Mouse (Mus musculus): ENCODE data around the gene Adcy9. TPM values are rescaled to one million over a fixed set of nuclear protein-coding genes. Genes with fewer than 3 reads are reported as not detected.
"Not testable (repeated sequence)": the region's sequence is repeated elsewhere in the genome, so short reads cannot be mapped to it uniquely, and the experiment has no call there.

The Adcy9 gene
- polyA plus RNA-seq, 1 experiment from 2014 or later: 2.5 TPM

DNA sequence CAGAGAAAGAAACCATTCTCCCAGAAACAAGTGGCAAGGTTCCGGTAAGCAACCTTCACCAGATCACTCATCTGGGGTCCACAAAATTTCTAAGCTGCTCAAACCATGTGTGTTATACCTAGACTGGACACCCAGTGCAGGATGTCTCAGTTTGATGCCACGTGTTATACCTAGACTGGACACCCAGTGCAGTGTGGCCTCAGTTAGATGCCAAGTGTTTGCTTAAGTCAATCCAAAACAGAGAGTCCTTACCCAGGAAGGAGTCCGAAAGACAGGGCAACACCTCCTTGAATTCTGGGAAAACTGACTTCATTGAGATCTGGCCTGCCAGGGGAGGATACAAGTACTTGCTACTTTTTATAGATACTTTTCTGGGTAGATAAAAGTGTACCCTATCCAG, 53.6 kb downstream of the Adcy9 start:
- H3K27me3 ChIP-seq (ENCODE audit: control insufficient read depth, insufficient read depth, low read length): no peaks in the 10 kb centered on the region
- DNase-seq (ENCODE audit: low spot score) (no peak), ATAC-seq (ENCODE audit: insufficient read depth, low FRiP score, low TSS enrichment) (no peak)
- no peak overlapping the region for H3K4me2 ChIP-seq (ENCODE audit: low read depth)
- no peaks in the 10 kb centered on the region for H3K9me3 ChIP-seq (ENCODE audit: control insufficient read depth, low read length)
- no peak overlapping the region for H3K4me3 ChIP-seq (ENCODE audit: low read depth, low read length)
- 91% methylated on average over 3 of the region's 3 CpGs for WGBS
- no peak overlapping the region for H3K27ac ChIP-seq (ENCODE audit: low read depth, low read length)
- H3K36me3 ChIP-seq (ENCODE audit: control insufficient read depth, insufficient read depth, low read length): no peaks in the 10 kb centered on the region
- no peak overlapping the region for H3K9ac ChIP-seq (ENCODE audit: low read length)
- H3K4me1 ChIP-seq (ENCODE audit: control insufficient read depth, insufficient read depth, low read length): no peaks in the 10 kb centered on the region

DNA sequence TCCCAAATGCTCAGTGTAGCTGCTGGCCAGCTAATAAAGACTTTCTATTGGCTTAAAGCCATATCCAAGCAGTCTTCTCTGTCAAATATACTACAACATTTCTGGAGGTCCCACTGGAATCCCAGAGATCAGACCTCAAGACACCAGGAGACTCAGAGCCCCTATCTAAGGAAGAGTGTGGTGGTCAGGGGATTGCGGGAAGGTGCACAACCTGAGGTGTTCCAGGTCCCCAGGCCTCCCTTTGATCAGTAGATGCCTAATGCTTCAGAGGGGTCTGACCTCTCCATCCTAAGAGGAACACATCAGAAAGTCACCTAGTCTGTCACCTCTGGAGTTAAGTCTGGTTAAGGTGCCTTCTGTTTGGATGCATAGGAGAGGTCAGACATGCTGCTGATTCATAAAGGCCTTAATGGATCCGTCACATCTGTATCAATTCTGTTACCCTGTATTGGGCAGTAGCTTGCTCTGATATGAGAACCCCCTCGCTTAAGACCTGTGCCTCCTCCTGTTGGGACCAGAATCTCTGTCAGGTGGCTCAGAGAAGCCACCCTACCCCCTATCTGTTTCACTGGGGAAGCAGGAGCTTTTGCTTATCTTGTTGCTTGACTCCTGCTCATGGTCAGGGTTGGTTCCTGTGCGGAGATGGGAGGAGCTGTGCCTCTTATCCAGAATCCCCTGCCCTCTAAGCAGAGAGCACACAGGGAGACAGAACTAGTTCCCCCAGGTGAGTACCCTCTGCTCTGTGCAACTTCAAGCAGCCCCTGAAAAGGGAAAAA, 56.8 kb downstream of the Adcy9 start:
- Histone ChIP-seq H3K4me1 (ENCODE audit: control insufficient read depth, insufficient read depth, low read length) (no peaks in the 10 kb centered on the region), H3K9ac (ENCODE audit: low read length) (no peak overlapping the region), H3K4me2 (ENCODE audit: low read depth) (no peak overlapping the region), H3K36me3 (ENCODE audit: control insufficient read depth, insufficient read depth, low read length) (no peaks in the 10 kb centered on the region), H3K9me3 (ENCODE audit: control insufficient read depth, low read length) (no peaks in the 10 kb centered on the region), H3K27me3 (ENCODE audit: control insufficient read depth, insufficient read depth, low read length) (no peaks in the 10 kb centered on the region), H3K27ac (ENCODE audit: low read depth, low read length) (no peak overlapping the region), H3K4me3 (ENCODE audit: low read depth, low read length) (no peak overlapping the region)
- WGBS: 89% methylated on average over 4 of the region's 4 CpGs
- ATAC-seq (ENCODE audit: insufficient read depth, low FRiP score, low TSS enrichment) (no peak), DNase-seq (ENCODE audit: low spot score) (no peak)

DNA sequence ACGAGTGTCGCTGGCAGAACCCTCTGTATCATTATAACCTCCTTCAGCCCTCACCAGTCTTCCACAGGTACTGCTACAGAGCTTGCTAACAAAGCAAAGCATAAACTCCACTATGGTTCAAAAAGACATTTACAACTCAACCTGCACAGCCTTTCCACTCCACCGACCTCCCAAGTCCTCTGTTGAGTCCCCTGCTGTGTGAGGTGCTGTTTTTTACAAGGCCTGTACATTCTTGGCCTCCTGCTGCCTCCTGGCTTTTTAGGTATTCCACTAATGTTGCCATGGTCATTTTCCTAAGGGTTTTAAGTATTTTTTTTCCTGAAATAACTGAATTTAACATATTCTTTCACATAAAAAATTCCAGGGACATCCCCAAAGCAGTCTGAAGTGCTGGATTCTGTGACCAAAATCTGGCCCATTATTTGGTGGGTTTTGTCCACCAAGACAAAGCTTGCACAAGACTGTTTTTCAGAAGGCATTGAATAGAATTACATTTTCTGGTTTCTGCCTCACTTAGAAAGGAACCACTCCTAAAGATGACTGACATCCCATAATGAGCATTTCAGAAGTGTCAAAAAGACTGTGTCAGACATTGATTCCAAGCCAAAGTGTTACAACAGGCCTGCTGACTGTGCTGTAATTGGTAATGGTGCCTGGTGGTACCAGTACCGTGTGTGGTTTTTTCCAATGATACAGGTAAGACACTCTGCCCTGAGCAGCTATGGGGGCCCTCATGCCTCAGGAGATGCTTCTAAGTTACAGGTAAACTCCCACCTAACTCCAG, 64.8 kb downstream of the Adcy9 start:
- H3K4me2 ChIP-seq (ENCODE audit: low read depth): no peak overlapping the region
- no peak for ATAC-seq (ENCODE audit: insufficient read depth, low FRiP score, low TSS enrichment)
- H3K36me3 ChIP-seq (ENCODE audit: control insufficient read depth, insufficient read depth, low read length): no peaks in the 10 kb centered on the region
- WGBS: 49% methylated on average over 4 of the region's 4 CpGs
- no peaks in the 10 kb centered on the region for H3K4me1 ChIP-seq (ENCODE audit: control insufficient read depth, insufficient read depth, low read length)
- no peak overlapping the region for H3K27ac ChIP-seq (ENCODE audit: low read depth, low read length)
- DNase-seq (ENCODE audit: low spot score): no peak
- H3K27me3 ChIP-seq (ENCODE audit: control insufficient read depth, insufficient read depth, low read length): no peaks in the 10 kb centered on the region
- H3K9ac ChIP-seq (ENCODE audit: low read length): no peak overlapping the region
- H3K4me3 ChIP-seq (ENCODE audit: low read depth, low read length): no peak overlapping the region
- no peaks in the 10 kb centered on the region for H3K9me3 ChIP-seq (ENCODE audit: control insufficient read depth, low read length)

DNA sequence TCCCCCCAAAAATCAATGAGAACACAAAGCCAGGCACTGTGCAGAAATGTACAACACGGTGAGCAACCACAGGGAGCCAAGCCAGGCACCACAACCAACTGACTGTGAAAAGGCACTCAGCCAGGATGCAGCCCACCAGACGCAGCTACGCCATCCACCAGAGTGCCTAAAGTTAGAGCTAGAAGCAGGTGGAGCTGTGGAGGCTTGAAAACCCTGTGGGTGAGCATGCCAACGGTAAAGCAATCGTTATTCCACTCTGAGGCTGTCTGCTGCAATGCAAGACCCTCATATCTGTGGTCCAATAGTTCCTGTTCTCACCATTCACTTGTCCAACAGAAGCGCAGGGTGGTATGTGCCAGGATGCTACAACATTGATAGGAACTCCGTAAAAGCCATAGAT, 77.7 kb downstream of the Adcy9 start:
- DNase-seq (ENCODE audit: low spot score): no peak
- H3K27ac ChIP-seq (ENCODE audit: low read depth, low read length): no peak overlapping the region
- no peaks in the 10 kb centered on the region for H3K27me3 ChIP-seq (ENCODE audit: control insufficient read depth, insufficient read depth, low read length)
- H3K4me3 ChIP-seq (ENCODE audit: low read depth, low read length): no peak overlapping the region
- H3K36me3 ChIP-seq (ENCODE audit: control insufficient read depth, insufficient read depth, low read length): no peaks in the 10 kb centered on the region
- H3K9me3 ChIP-seq (ENCODE audit: control insufficient read depth, low read length): no peaks in the 10 kb centered on the region
- no peak overlapping the region for H3K4me2 ChIP-seq (ENCODE audit: low read depth)
- WGBS: 94% methylated on average over 7 of the region's 7 CpGs
- no peaks in the 10 kb centered on the region for H3K4me1 ChIP-seq (ENCODE audit: control insufficient read depth, insufficient read depth, low read length)
- no peak overlapping the region; the same call in 1 of the 2 replicates for H3K9ac ChIP-seq (ENCODE audit: low read length)
- ATAC-seq (ENCODE audit: insufficient read depth, low FRiP score, low TSS enrichment): no peak

DNA sequence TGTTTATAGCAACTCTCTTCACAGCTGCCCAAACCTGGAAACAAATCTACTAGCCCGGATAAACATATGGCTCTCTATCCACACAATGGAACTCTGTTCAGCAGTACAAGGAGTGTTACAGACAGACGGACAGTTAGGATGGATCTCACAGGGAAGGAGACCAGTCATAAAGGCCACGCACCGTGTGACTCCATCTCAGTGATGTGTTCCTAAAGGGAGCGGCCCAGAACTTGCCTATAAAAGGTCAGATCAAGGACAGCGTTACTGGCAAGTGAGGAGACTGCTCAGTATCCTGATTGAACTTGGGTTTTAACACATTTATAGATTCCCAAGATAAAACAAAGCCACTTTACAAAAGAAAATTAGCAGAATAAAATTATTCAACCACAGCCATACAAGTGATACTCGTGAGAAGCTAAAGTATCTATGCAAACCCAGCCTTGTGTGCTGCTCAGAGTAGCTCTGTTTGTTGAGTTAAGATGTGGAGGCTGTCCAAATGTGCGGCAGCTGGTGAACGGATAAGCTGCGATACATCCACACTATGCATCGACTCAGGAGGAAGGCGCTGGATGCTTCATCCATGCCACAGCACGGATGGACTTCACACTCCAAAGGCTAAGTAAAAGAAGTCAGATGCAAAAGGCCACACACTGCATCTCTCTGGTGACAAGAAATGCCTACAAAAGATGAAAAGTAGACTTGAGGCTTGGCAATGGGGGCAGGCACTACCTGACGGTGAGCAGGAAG, 78.8 kb downstream of the Adcy9 start:
- WGBS: 85% methylated on average over 14 of the region's 14 CpGs
- no peak overlapping the region for H3K27ac ChIP-seq (ENCODE audit: low read depth, low read length)
- ATAC-seq (ENCODE audit: insufficient read depth, low FRiP score, low TSS enrichment) (no peak), DNase-seq (ENCODE audit: low spot score) (no peak)
- H3K9me3 ChIP-seq (ENCODE audit: control insufficient read depth, low read length): no peaks in the 10 kb centered on the region
- H3K9ac ChIP-seq (ENCODE audit: low read length): no peak overlapping the region
- H3K36me3 ChIP-seq (ENCODE audit: control insufficient read depth, insufficient read depth, low read length): no peaks in the 10 kb centered on the region
- H3K27me3 ChIP-seq (ENCODE audit: control insufficient read depth, insufficient read depth, low read length): no peaks in the 10 kb centered on the region
- H3K4me3 ChIP-seq (ENCODE audit: low read depth, low read length): no peak overlapping the region
- H3K4me1 ChIP-seq (ENCODE audit: control insufficient read depth, insufficient read depth, low read length): no peaks in the 10 kb centered on the region
- no peak overlapping the region for H3K4me2 ChIP-seq (ENCODE audit: low read depth)

DNA sequence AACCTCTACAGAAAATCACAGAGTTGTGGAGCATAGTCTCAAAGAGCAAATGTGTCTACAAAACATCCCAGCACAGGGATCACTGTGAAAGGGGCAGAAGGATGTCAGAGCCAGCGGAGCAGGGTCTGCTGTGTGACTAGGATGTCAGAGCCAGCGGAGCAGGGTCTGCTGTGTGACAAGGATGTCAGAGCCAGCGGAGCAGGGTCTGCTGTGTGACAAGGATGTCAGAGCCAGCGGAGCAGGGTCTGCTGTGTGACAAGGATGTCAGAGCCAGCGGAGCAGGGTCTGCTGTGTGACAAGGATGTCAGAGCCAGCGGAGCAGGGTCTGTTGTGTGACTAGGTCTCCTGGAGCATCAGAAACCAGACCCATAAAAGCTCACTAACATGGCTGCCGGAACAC, 81.1 kb downstream of the Adcy9 start:
- not testable (repeated sequence) for H3K4me1 ChIP-seq (ENCODE audit: control insufficient read depth, insufficient read depth, low read length); ATAC-seq (ENCODE audit: insufficient read depth, low FRiP score, low TSS enrichment); H3K9ac ChIP-seq (ENCODE audit: low read length); H3K9me3 ChIP-seq (ENCODE audit: control insufficient read depth, low read length); H3K4me3 ChIP-seq (ENCODE audit: low read depth, low read length); H3K36me3 ChIP-seq (ENCODE audit: control insufficient read depth, insufficient read depth, low read length); H3K4me2 ChIP-seq (ENCODE audit: low read depth); H3K27ac ChIP-seq (ENCODE audit: low read depth, low read length); DNase-seq (ENCODE audit: low spot score); H3K27me3 ChIP-seq (ENCODE audit: control insufficient read depth, insufficient read depth, low read length)
- 82% methylated on average over 6 of the region's 7 CpGs for WGBS

DNA sequence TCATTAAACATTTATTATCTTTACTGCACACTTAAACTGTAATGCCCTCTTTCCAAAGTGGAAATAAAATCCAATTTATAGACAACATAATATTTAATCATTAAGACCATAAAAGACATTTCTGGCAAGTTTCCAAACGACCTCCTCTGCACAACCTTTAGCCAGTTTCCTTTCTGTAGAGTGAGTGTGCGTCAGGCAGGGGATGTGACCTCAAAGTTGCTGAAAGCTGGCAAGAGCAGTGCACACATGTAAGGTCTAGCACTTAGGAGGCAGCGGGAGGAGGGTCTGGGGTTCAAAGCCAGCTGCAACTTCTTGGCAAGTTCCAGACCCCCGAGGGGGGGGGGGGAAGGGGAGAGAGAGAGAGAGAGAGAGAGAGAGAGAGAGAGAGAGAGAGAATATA, 83.0 kb downstream of the Adcy9 start:
- H3K27me3 ChIP-seq (ENCODE audit: control insufficient read depth, insufficient read depth, low read length): no peaks in the 10 kb centered on the region
- ATAC-seq (ENCODE audit: insufficient read depth, low FRiP score, low TSS enrichment): no peak
- no peak overlapping the region for H3K9ac ChIP-seq (ENCODE audit: low read length)
- 87% methylated on average over 4 of the region's 4 CpGs for WGBS
- no peak overlapping the region for H3K4me3 ChIP-seq (ENCODE audit: low read depth, low read length)
- H3K36me3 ChIP-seq (ENCODE audit: control insufficient read depth, insufficient read depth, low read length): no peaks in the 10 kb centered on the region
- no peak for DNase-seq (ENCODE audit: low spot score)
- no peaks in the 10 kb centered on the region for H3K4me1 ChIP-seq (ENCODE audit: control insufficient read depth, insufficient read depth, low read length)
- H3K27ac ChIP-seq (ENCODE audit: low read depth, low read length): no peak overlapping the region
- H3K4me2 ChIP-seq (ENCODE audit: low read depth): no peak overlapping the region
- H3K9me3 ChIP-seq (ENCODE audit: control insufficient read depth, low read length): no peaks in the 10 kb centered on the region

DNA sequence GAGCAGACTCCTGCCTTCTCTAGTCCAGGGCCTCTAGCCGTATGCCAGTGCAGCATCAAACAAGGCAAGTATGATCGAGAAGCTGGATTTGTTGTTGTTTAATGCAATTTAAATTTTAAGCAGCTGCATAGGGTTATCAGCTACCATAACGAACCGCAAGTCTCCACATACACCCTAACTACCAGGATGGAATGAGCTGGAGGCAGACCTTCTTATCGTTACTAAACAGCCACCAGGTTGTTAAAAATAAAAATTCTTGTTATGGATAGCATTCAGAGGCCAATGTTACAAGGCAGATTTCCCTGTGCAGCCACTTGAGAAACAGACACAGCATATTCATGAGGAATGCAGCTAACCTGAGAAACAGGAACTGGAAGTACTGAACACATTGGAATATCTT, 86.5 kb downstream of the Adcy9 start:
- no peaks in the 10 kb centered on the region for H3K27me3 ChIP-seq (ENCODE audit: control insufficient read depth, insufficient read depth, low read length)
- H3K4me2 ChIP-seq (ENCODE audit: low read depth): no peak overlapping the region
- H3K4me1 ChIP-seq (ENCODE audit: control insufficient read depth, insufficient read depth, low read length): no peaks in the 10 kb centered on the region
- H3K27ac ChIP-seq (ENCODE audit: low read depth, low read length): no peak overlapping the region
- ATAC-seq (ENCODE audit: insufficient read depth, low FRiP score, low TSS enrichment): no peak
- DNase-seq (ENCODE audit: low spot score): no peak
- no peak overlapping the region for H3K4me3 ChIP-seq (ENCODE audit: low read depth, low read length)
- H3K36me3 ChIP-seq (ENCODE audit: control insufficient read depth, insufficient read depth, low read length): no peaks in the 10 kb centered on the region
- 86% methylated on average over 5 of the region's 5 CpGs for WGBS
- no peak overlapping the region for H3K9ac ChIP-seq (ENCODE audit: low read length)
- H3K9me3 ChIP-seq (ENCODE audit: control insufficient read depth, low read length): no peaks in the 10 kb centered on the region

All from neural tube, embryonic 11.5 days (tissue).